Mouse (Mus musculus) gastrocnemius, postnatal 4 days (tissue): Measurements from ENCODE around the gene Rsf1. TPM values are rescaled to one million over a fixed set of nuclear protein-coding genes. Genes with fewer than 3 reads are reported as not detected.

Experiments used
- DNase-seq, 2 experiments: peaks; one replicate each; pipeline ENCODE4 v3.0.0; 2021 to 2022; ENCODE audit warnings: low spot score in 2 of 2, mixed read lengths in 2 of 2
- total RNA-seq, 2 experiments: library from RNA; stranded (reverse); gene quantifications; 2 replicates each; pipeline ENCODE4 v1.2.3; 2021

Rsf1 gene
- total RNA-seq, 2 experiments from 2014 or later: 24.0 to 26.1 TPM

DNA sequence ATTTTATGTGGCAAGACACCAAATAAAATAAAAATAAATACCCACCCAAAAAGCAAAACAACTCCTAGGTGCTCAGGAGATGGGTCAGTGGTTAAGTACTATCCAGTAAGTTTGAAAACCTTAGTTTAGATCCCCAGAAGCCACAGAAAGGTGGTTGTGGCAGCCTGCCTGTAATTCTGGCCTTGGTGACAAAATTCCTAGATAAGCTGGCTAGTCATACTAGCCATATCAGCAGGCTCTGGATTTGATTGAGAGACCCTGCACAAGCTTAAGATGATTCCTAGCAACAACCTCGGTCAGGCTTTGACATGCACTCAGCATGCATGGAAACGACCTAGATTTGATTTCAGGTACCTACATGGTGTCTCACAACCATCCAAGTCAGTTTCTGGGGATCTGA is 49.7 kb downstream of the Rsf1 start:
- no peak for DNase-seq

DNA sequence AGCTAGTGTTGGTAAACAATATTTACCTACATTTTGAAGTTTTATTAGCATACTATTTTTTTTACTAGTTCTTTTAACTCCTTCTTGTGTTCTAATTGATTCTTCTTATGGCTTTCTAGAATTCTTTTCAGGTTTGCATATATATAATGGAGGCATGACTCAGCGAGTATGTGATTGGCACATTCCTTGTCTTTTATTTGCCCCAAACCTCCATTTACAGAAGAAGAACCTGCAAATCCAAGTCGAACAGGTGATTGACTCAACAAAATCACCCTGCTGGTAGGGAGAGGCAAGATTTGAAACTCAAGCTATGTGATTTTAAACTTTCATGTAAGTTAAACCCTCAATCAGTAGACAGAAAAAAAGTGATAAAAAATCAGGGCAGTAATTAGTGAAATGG is 51.6 kb downstream of the Rsf1 start:
- DNase-seq: no peak

DNA sequence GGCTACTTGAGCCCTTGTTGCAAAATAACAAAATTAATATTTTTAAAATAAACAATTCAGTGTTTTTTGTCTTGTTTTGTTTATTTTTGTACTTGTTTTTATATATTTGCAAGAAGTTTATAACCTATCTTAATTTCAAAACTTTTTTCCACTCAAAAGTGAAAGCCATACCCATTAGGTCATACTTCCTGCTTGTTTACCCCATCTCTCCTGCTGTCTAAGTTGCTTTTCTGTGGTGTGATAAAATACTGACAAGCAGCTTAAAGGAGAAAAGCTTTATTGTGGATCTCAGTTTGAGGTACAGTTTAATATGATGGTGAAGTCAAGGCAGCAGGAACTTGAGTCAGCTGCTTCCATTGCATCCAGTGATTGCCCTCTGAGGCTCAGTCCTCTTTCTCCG is 53.2 kb downstream of the Rsf1 start:
- no peak for DNase-seq

DNA sequence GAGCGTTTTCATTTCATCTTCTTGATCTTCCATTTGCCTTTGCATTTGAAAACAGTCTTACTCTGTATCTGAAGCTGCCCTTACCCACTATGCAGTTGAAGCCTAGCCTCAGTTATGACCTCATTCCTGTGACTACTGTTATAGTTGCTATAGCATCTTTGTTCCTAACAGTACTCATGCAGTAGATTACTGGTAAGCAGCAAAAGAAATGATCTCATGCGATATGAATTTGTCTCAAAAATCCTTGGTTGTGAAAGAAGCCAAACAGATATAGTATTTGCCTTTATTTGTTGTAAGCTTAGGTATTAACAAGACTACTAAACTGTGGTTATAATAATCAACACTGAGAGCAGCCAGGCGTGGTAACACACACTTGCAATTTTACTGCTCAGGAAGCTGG is 65.4 kb downstream of the Rsf1 start:
- DNase-seq: no peak

DNA sequence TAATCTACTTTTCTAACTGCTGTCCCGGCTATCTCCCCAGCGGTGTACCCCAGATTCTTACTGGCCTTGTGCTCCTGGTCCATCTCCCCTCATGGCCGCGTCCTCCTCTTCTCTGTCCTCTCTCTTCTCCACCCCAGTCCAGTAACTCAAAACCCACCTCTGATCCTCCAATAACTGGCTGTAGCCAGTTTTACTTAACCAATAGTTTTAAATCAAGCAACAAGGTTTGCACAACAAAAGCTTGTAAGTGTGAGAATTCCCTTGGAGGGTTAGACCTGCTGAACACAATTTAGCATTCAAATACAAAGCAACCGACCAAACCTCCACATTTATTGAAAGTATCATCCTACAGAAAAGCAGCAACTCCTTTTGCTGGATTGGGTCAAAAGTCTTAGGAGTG is 68.0 kb downstream of the Rsf1 start:
- DNase-seq: no peak

DNA sequence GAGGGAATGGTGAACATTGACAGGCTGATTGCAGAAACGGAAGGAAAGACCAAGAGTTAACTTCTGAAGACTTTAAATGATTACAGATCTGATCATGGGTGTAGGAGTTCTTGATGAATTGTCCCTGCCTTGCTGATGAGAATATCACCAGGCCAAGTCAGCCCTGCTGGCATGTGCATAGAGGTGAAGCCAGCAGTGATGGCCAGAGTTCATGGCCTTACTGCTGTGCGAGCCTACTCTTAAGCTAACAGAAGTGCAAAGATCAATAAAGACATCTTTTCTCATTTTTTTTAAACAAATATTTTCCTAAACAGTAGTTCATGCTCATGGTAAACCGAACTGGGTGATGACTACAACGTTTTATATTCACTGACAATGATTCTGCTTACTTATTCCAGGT is 71.0 kb downstream of the Rsf1 start:
- no peak for DNase-seq

DNA sequence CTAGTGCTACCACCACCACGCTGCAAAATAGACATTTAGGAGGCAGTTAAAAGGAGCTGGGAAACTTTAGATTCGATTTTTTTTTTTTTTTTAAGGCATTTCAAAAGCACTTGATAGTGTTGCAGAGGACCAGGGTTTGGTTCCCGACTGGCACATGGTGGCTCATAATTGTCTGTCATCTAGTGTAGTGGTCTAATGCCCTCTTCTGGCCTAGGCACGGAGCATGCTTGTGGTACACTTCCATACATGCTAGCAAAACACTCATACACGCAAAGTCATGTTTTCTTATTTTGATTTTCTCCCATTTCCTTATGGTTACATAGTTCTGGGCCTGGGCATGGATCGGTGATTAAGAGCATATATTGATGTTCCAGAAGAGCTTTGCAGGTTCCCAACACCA is 76.5 kb downstream of the Rsf1 start:
- no peak for DNase-seq

DNA sequence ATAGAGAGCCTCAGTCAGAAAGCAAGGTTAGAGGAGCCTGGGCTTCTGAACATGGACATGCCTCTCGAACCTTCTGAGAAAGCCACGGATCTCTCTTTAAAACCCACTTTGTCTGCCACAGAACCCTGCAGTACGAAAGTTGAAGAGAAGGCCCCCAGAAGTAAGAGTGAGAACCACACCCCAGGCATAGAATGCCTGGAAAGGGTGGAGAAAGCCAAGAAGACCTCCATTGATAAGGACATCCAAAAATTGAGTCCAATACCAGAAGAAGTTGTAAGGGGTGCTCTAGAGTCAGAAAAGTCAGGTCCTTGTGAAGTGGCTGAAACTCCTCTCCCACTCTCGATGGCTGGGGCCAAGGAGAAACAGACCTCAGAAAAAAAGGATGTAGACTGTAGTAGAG is 81.9 kb downstream of the Rsf1 start:
- no peak for DNase-seq

DNA sequence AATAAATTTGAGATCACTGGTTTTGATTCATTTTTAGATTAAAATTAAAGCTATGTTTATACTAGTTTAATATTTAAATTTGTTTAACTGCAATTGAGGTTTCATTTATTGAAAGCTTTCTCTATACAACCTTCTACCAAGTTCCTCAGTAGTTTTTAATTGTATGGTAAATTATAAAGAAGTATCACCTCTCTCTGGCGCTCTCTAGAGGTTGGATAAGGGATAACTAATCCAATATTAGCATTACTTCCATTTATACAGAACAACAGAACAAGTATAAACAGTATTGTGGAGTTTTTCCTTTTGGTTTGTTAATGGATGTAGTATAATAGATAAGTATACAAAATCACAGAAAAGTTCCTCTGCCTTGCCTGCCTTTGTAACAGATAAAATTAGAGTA is 99.5 kb downstream of the Rsf1 start:
- DNase-seq: no peak

DNA sequence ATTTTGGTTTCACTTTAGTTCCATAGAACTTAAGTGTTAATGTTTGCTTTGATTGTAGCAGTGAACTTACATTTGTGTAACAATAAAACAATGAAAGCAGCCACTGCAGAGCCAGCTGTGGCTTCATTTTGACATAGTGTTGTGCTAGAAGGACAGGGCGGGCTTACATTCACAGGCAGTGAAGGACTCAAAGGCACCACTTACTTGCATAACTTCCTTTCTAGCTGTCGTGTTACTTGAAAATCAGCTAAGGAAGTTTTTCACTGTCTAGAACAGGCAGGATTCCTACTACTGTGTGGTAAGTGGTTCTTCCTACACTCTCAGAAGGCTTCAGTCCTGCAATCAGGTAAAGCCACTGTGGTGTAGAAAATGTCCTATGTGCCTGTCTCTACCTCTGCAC is 108.1 kb downstream of the Rsf1 start:
- no peak for DNase-seq

DNA sequence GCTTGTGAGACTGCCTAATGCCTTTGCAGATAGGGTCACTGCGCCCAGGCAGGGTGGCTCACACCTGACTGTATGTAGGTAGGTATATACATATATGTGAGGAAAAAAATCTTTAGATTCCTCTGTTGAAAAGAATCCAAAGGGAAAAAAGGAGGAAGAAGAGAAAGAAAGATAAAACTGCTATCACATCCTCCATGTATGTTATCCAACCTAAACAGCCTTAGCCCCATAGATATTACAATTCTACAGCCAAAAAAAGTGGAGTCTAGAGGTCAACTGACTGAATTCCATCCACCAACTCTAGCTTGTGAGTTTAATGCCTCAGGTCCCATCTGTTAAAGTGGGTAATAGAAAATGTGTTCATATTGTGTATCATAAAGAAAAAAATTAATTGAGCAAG is 115.8 kb downstream of the Rsf1 start:
- no peak for DNase-seq

DNA sequence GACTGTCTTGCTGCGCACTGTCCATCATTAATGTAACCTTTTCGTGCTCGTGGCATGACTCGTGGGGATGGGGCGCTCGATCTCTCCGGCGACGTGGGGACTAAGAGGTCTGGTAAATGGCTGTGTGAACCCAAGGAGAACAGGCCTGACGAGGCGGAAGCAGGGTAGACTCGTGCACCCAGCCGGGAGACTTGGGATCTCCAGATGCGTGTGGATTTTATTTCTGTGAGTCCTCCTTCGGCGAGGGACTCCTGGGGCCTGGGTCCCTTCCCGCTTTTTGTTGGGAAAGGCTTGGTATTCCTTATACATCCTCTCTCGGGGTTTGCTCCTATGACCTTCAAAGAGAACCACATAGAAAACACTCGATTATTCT is 116.4 kb downstream of the Rsf1 start:
- peak in 1 of 2 experiments; percentile 17 for DNase-seq

DNA sequence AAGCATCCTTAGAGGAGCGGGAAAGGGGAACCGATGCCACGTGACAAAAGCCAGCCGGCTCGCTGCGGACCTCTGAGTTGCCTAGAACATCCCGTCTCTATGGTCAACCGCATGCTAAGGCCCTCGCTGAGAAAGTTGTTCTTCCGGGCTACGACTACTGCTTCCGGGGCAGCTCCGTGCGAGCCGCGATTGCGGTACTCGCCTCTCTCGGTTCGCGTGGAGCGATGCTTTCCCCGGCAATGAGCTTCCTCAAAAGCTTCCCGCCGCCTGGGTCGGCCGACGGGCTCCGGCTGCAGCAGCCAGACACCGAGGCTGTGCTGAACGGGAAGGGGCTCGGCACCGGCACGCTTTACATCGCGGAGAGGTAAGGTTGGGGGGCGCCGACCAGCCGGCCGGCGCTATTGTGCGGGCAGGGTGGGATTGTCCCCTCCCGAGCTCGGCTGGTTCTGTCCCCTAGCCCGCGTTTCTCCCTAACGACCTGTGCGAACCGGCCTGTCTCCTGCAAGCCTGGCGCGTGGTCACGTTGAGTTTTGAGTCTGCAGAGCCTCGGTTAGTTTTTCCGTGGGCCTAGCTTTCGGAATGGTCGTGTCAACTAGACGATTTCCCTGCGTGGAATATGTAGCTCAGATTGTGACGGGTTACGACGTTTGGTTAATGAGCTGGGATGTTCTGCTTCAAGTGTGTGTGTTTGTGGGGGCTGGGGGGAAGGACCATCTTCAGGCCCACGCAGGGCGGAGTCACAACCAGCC is 117.0 kb downstream of the Rsf1 start, which contains the start of gene Clns1a:
Gene Clns1a (plus strand): TSS at position 129 of the 749 bp plus-strand sequence.
- DNase-seq: peak; percentile 88 to 95

DNA sequence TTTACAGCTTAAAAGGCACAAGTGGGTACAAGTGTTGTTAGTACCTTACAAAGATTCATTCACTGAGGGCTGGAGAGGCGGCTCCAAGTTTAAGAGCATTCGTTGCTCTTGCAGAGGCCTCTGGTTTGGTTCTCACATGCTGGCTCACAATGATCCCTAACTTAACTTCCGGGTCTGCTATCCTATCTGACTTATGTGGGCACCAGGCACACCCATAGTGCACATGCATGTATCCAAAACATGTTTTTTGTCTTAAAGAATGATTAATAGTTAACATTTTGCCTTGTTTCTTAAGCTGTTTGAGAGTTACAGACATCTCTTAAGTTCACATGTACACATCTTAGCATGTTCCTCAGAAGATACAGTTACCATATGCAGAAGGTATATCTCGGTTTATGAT is 120.5 kb downstream of the Rsf1 start:
- DNase-seq: no peak

DNA sequence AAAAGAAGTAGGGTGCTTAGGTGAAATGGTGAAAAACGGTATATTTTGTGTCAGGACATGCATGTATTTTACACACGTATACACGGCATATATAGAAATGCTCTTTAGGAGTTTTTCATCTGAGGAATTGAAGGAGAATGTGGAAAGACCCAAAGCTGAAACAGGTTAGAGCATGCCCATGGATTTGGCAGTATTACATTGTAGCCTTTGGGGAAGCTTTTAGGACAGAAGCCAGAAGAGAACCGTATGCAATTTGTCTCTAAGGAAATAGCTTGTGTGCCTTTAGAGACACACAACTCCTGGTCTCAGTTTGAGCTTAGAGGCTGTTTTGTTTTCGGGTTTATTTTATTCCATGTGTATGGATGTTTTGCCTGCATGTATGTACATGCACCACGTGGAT is 121.4 kb downstream of the Rsf1 start:
- DNase-seq: no peak

DNA sequence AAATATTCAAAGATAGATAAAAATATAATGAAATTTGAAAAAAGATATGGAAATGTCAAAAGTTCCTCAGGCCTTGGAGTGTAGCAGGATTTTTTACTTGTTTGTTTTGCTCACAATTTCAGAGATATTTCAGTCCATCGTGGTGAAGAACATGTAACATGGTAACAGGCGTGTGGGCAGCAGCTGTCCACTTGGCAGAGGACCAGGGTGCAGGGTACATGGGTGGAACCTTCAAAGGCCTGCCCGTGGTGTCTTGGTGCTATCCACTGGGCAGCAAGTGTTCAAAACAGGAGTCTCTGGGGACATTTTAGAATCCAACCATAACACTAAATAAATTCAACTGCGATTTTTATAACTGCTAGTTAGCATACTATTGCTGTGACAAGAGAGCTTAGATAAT is 127.4 kb downstream of the Rsf1 start:
- DNase-seq: no peak

DNA sequence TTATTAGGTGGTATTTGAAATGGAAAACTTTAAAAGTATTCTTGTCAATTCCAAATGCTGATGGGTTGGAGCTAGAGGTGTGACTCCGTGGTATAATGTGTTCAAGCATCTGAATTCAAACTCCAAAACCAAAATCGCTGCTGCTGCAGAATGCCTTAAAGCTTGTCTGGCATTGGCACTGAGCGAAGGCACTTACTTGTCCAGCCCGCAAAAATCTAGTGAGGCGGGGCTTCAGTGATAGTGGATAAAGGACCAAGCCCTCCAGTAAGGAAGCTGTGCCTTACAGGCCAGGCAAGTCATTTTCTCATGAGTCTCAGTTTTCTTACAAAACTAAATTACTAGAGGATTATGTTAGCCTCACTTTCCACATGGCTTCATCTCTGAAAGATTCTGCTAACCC is 128.1 kb downstream of the Rsf1 start:
- DNase-seq: no peak

DNA sequence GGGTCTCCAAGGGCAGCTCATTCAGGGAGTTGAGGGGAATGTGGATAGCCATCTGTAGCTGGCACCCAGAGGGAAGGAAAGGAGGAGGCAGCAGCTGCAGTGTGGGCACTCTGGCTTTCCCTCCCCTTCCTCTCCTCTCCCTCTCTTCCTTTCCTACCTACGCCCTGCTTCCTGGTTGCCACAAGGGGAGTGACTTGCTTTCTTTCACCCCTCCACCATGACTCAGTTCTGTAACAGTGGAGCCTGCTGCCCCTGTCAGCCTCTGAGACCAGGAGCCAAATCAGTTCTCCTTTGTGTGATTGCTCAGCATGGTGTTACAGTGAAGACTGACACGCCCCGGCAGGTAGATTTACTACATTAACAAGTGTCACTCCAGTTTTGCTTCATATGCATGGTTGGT is 129.5 kb downstream of the Rsf1 start:
- DNase-seq: no peak

DNA sequence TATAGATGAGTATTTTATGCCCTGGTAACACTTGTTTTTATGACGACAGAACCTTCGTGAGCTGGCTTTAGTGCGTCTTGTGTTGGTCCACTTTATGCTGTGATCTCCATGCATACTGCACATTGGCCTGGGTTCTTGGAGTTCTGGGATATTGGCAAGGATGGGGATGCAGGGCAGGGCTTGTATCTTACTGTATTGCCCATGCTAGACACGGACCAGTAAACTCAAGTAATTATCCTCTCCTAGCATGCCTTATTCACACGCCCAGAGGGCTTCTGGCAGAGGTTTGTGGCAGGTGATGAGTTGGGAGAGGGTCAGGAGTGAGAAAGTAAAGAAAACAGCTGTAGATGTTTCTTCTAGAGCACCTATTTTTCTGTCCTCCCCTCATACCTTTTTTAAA is 135.0 kb downstream of the Rsf1 start:
- DNase-seq: no peak

DNA sequence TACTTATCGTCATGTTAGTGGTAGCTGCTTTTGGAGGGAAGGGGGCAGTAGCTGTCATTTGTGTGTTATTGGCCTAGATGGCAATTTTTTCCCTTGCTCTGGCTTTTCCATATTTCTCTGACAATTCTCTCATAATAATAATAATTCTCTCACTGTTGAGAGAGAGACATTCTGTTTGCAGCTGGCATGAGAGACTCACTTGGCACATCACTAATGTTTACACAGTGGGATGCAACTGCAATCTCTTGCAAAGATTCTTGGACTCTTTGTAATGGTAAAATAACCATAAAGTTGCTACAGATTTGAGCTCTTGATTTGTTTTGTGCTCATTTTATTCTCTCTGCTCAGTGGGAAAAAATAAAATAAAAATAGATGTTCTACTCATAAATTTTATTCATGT is 137.6 kb downstream of the Rsf1 start:
- DNase-seq: no peak

DNA sequence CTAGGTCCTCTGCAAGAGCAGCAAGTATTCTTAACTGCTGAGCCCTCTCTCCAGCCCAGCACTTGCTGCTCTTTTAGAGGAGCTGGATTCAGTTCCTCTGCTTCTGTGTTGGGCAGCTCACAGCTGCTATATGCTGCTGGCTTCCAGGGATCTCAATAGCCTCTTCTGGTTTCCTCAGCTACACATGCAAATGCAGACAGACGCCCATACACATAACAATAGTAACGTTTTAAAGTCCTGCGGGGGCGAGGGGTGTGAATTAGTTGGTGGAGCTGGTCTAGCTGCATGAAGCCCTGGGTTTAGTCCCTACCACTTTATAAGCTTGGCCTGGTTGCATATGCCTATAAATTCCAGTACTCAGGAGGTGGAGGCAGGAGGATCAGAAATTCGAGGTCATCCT is 139.4 kb downstream of the Rsf1 start:
- DNase-seq: no peak

DNA sequence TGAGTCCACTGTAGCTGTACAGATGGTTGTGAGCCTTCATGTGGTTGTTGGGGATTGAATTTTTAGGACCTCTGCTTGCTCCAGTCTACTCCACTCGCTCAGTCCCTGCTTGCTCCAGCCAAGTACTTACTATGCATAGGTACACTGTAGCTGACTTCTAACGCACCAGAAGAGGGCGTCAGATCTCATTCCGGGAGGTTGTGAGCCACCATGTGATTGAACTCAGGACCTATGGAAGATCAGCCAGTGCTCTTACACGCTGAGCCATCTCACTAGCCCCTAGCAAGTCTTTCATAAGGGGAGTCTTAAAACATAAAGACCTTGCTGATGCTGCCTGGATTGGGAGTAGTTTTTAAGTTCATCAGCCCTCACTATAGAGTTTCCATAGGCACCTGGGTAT is 140.4 kb downstream of the Rsf1 start:
- no peak for DNase-seq

DNA sequence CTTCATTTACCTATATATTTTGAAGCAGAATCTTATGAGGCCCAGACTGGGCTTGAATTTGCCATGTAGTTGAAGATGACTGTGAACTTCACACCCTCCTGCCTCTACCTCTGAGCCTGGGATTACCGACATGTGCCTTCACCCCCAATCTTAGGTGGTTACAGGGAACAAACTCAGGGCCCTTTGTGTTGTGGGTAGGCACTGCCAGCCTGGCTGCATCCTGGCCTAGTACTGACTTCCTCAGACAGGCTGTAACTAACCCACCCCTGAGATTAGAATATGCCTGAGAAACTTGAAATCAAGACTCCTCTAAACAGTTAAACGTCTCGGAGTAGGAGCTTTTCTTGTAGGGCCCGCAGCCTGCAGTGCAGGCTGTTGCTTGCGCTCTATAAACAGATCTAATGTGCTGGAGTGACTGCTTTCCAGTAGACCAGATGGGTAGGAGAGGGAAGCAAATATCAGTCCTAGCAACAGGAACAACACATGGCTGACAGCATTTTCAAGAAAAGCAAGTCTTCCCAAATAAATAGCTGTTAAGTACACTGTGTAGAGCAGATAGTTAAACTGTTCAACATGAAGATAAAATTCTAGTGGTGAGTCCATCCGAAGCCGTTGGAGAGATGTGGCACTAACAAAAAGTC is 142.7 kb downstream of the Rsf1 start:
- DNase-seq: no peak
